Mouse (Mus musculus) G1E-ER4 (cell line): ENCODE data around the gene Angptl3. TPM values are rescaled to one million over a fixed set of nuclear protein-coding genes. Genes with fewer than 3 reads are reported as not detected.

Source experiments
- GATA1 ChIP-seq: IDR thresholded peaks from one replicate; pipeline ENCODE4 v1.8.0; 2012; ENCODE audit warnings: low read length, inconsistent platforms
- polyA plus RNA-seq: library from polyadenylated mRNA; stranded (reverse); fragments of >175 nt; gene quantifications from 2 replicates; pipeline ENCODE4 v1.2.3, GENCODE M21; 2012

The Angptl3 gene
- polyA plus RNA-seq, 1 experiment, result not detected

DNA sequence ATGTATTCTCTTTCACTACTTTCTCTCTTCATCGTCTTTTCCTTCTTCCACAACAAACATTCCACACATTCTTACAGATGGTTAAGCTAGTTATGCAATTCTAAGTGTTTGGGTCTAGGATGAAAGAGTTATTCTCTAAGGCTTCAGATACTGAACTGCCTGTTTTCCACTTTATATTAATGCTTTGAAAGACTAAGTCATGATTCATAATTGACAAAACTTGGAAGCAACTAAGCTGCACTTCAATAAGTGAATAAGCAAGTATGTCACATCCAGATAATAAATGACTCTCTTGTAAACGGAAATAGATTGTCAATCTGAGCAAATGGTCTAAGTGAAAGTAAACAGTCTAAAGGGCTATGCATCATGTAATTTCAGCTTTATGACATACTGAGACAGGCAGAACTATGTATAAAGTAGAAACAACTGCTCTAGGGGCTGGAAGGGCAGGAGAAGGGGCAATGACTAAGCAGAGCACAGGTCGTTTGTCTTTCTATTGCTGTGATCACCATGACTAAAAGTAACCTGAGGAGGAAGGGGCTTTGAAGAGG is 60.5 kb downstream of the Angptl3 start:
- TF ChIP-seq GATA1, result no peak

DNA sequence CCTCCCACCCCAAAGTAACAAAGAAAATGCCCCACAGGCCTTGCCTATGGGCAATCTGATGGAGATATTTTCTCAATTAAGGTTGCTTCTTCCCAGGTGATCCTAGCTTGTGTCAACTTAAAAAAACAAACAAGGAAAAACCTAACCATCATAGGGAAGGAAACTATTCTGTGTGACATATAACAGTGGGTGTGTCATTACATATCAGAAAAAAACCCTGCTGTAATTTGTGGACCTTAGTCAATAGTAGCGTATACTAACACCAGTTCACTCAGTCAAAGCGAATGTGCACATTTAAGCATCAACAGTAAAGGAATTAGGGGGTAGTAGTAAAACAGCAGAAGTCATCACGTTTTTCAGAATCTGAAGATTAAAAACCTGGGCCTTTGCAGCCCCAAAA is 61.0 kb downstream of the Angptl3 start:
- TF ChIP-seq GATA1, result no peak

Other genes starting within 250 kb of the Angptl3 start
- not detected in 2 replicates for gene Kank4, start 213.4 kb upstream of the Angptl3 start, polyA plus RNA-seq
- not detected in 2 replicates for gene I0C0044D17Rik, start 207.1 kb upstream of the Angptl3 start, polyA plus RNA-seq
- 623 and 836 TPM in 2 replicates for gene Usp1, start 107.1 kb upstream of the Angptl3 start, polyA plus RNA-seq
- gene Dock7, start 90.0 kb downstream of the Angptl3 start, polyA plus RNA-seq, result not detected in 2 replicates
- gene Atg4c, start 163.0 kb downstream of the Angptl3 start, polyA plus RNA-seq, result not detected in 2 replicates